Mouse (Mus musculus): ENCODE results near the gene Ccdc74a.
"Not testable (repeated sequence)": the region's sequence is repeated elsewhere in the genome, so short reads cannot be mapped to it uniquely, and the experiment has no call there.

- TF ChIP-seq CTCF (IDR thresholded peaks at IDR 0.05; ENCODE audit: control insufficient read depth, insufficient read depth, insufficient read length); MAX (IDR thresholded peaks at IDR 0.05); MYOD1 (IDR thresholded peaks at IDR 0.05; ENCODE audit: control insufficient read depth, insufficient read length, low read depth); FOSL1 (IDR thresholded peaks at IDR 0.05; ENCODE audit: insufficient read depth, low read length, poor library complexity, severe bottlenecking): not testable (repeated sequence)
Observed at GRCm38 (mm10) chr16:17614740-17615139, 31.5 kb upstream of the Ccdc74a start.
